Mouse (Mus musculus) heart, adult 2 months (tissue): Measurements from ENCODE around the gene Inpp5b.

Source experiments
- CTCF ChIP-seq: fragments of 200-600 bp; IDR thresholded peaks from 2 replicates; pipeline ENCODE4 v1.8.1; 2022; ENCODE audit warnings: antibody characterized with exemption, mild to moderate bottlenecking, moderate library complexity
- EP300 ChIP-seq: fragments of 200-500 bp; IDR thresholded peaks from 2 replicates; pipeline ENCODE4 v1.6.1; 2011; ENCODE audit warnings: low read depth, low read length, control low read depth; ENCODE audit not compliant: insufficient read depth
- POLR2A ChIP-seq: fragments of 200-500 bp; IDR thresholded peaks from 2 replicates; pipeline ENCODE4 v1.6.1; 2011; ENCODE audit warnings: mild to moderate bottlenecking, low read depth, low read length, control low read depth; ENCODE audit not compliant: insufficient read depth

- no peak for TF ChIP-seq POLR2A
- no peak for TF ChIP-seq EP300
- TF ChIP-seq CTCF = no peak
Measured at GRCm38 (mm10) chr4:124770624-124771023, 29.0 kb downstream of the Inpp5b start.
